Mouse (Mus musculus) macrophage (primary cell): ENCODE measurements around the gene Art4. TPM values are rescaled to one million over a fixed set of nuclear protein-coding genes. Genes with fewer than 3 reads are reported as not detected.

Source experiments
- H3K27ac ChIP-seq: fragments of 350-480 bp; formaldehyde crosslinking; 2 replicates; pipeline ENCODE4 v1.9.0; 2021
- H3K36me3 ChIP-seq: fragments of 350-480 bp; formaldehyde crosslinking; 2 replicates; pipeline ENCODE4 v1.9.0; 2021; ENCODE audit errors: inconsistent target
- H3K4me3 ChIP-seq: fragments of 350-480 bp; formaldehyde crosslinking; 2 replicates; pipeline ENCODE4 v1.9.0; 2021; ENCODE audit errors: inconsistent target
- H3K79me2 ChIP-seq: fragments of 350-480 bp; formaldehyde crosslinking; 2 replicates; pipeline ENCODE4 v1.9.0; 2021; ENCODE audit errors: inconsistent target
- WGBS: methylation state at CpG from one replicate; pipeline ENCODE4 v1.1.7; 2026; ENCODE audit warnings: inconsistent platforms; ENCODE audit not compliant: missing documents; 5-methylcytosine and 5-hydroxymethylcytosine counted together
- polyA plus RNA-seq: library from polyadenylated mRNA; stranded (reverse); fragments of 250-400 nt; gene quantifications from 3 replicates; pipeline ENCODE4 v1.2.4, GENCODE M21; 2018; ENCODE audit warnings: inconsistent platforms

Art4 gene
- polyA plus RNA-seq, 1 experiment from 2014 or later, result not detected

- Histone ChIP-seq H3K27ac (peak overlapping the region; percentile 92), H3K4me3 (peak overlapping the region; percentile 43), H3K36me3 (no peaks in the 10 kb centered on the region; the same call in 1 of the 2 replicates), H3K79me2 (peaks cover 21% of the 10 kb centered on the region)
- WGBS, result no CpG with 5 or more reads among the region's 1 CpGs
Measured at GRCm38 (mm10) chr6:136805409-136805775, 52.1 kb downstream of the Art4 start.

DNA sequence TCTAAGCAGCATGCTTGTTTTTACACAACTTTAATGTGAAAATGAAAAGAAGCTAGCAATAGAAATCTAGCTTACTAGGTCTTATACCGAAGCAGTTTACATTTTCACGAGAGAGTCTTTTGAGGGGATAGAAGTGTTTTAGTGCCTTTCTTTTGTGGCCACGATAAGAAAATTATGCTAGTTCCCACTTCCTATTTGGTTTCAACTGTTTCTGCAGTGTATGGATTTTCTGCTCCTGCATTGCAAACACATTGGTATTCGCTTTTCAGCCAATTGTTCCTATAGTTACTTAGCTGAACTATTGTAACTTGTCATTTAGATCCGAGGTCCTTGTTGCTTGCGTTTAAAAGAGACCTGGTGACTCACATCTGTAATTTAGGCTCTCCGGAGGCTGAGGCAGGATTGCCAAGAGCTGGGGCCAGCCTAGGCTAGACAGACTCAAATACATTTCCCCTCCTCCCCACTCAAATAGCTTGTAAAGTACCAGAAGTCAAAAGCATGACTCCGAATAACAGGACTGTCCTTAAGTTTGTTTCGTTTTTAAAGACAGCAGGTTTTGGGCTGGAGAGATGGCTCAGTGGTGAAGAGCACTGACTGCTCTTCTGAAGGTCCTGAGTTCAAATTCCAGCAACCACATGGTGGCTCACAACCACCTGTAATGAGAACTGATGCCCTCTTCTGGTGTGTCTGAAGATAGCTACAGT lies 52.7 kb downstream of the Art4 start:
- peak overlapping the region; percentile 92 for H3K27ac ChIP-seq
- H3K36me3 ChIP-seq, result no peaks in the 10 kb centered on the region
- WGBS, result 2% methylated on average over 9 of the region's 9 CpGs
- H3K79me2 ChIP-seq, result peaks cover 16% of the 10 kb centered on the region
- peak overlapping the region; percentile 43 for H3K4me3 ChIP-seq

DNA sequence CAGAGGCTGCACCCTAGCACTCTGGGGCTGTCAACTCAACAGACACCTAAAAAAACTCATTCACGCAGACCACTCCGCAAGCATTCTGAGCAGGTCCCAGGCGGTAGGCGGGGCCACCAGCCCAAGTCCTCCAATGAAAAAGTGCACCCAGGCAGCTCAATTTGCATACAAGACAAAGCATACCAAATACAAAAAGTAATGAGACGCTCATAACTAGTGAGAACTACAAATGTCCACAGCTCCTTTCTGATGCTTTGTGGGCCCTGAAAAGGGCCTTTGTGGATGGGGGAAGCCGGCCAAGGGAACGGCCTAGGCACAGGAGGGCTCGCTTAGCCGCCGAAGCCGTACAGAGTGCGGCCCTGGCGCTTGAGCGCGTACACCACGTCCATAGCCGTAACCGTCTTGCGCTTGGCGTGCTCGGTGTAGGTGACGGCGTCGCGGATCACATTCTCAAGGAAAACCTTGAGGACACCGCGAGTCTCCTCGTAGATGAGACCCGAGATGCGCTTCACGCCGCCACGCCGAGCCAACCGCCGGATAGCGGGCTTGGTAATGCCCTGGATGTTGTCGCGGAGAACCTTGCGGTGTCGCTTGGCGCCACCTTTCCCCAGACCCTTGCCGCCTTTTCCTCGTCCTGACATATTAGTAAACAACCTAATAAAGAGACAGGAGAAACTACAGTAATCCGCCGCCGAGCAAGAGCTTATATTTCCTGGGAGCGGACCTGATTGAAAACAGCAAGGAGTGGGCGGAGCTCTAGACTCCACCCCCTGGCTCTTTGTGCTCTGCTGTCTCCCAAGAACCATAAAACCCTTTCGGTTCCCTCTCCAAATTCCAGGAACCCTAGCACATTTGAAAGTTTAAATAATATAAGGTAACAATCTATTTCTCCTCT lies 53.5 kb downstream of the Art4 start, which contains the start of gene Hist4h4:
TSS of gene Hist4h4 (minus strand) at position 677 of the 895 bp plus-strand sequence.
- no peaks in the 10 kb centered on the region for H3K36me3 ChIP-seq
- under 1% methylated on average over 48 of the region's 50 CpGs for WGBS
- H3K27ac ChIP-seq, result peak within 1 kb of the TSS; percentile 92
- peak within 1 kb of the TSS; percentile 43 for H3K4me3 ChIP-seq
- peaks cover 7% of the 10 kb centered on the region for H3K79me2 ChIP-seq

DNA sequence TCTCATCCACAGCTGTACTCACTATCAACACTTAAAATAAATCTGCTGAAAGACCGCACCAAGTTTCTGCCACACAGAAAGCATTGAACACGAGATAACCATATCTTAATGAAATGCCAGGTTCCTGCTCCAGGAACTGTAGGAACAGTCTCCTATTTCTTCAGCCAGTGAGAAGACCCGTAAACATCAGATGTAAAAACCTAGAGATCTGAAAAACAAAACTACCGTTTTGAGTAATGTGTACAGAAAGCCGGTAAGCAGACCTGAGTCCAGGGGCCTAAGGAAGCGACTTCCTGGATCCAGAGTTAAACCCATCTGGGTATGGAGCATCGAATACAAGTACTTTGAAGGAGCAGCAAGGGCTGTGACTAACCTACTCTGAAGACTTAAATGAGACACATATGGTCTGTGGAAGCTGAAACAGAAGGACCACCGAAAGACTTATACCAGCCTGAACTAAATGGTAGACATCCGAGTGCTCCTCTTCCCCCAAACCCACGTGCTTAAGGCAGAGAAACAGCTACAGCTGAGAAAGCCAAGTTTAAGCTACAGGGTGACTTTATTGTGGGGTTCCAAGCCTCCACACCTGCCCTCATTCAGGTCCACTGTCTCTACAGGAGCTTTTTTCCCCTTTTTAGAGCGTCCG lies 54.3 kb downstream of the Art4 start:
- Histone ChIP-seq H3K27ac (peak overlapping the region; percentile 92), H3K79me2 (no peaks in the 10 kb centered on the region), H3K4me3 (peak overlapping the region; percentile 43), H3K36me3 (no peaks in the 10 kb centered on the region)
- 22% methylated on average over 12 of the region's 12 CpGs for WGBS

- H3K27ac ChIP-seq, result no peak overlapping the region
- H3K79me2 ChIP-seq, result no peaks in the 10 kb centered on the region
- no peaks in the 10 kb centered on the region for H3K36me3 ChIP-seq
- H3K4me3 ChIP-seq, result no peak overlapping the region
- 90% methylated on average over 6 of the region's 6 CpGs for WGBS
Measured at GRCm38 (mm10) chr6:136801274-136801673, 56.3 kb downstream of the Art4 start.

DNA sequence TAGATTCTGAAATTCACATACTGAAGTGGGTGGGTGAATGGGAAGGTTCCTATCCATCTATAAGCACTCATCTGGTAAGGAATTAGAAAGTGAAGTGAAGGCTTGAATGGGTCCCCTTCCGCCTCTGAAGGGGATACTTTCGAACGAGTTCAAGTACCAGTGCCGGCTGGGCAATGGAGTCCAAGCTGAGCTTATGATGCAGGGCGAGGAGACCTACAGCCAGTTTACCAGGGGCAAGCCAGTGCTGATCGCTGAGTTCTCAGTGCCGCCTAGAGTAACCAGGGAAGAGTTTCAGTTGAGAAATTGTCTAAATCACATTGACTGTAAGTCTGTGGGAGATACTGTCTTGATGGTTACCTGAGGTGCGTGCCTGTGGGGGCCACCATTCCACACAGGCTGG lies 56.8 kb downstream of the Art4 start:
- Histone ChIP-seq H3K36me3 (no peaks in the 10 kb centered on the region), H3K4me3 (no peak overlapping the region), H3K79me2 (no peaks in the 10 kb centered on the region), H3K27ac (no peak overlapping the region)
- WGBS, result 94% methylated on average over 8 of the region's 8 CpGs

Other genes with a start within 250 kb of the Art4 start
- gene Plbd1, start 195.8 kb downstream of the Art4 start, polyA plus RNA-seq, result 1.4 to 4.8 TPM (median 4.0 TPM) in 3 replicates
- not detected in 3 replicates for gene Gucy2c, start 76.0 kb downstream of the Art4 start, polyA plus RNA-seq
- gene Hist4h4, start 53.3 kb downstream of the Art4 start, polyA plus RNA-seq, result 0.07 TPM in 1 of 3 replicates, not detected in the others
- gene H2afj, start 49.5 kb downstream of the Art4 start, polyA plus RNA-seq, result 13.7 to 65.7 TPM (median 49.0 TPM) in 3 replicates
- 1.6 to 2.4 TPM (median 1.8 TPM) in 3 replicates for gene BC049715, start 30.1 kb downstream of the Art4 start, polyA plus RNA-seq
- gene Wbp11, start 29.5 kb downstream of the Art4 start, polyA plus RNA-seq, result 55.5 to 198 TPM (median 71.9 TPM) in 3 replicates
- gene Smco3, start 22.3 kb downstream of the Art4 start, polyA plus RNA-seq, result 0.19 to 0.33 TPM (median 0.20 TPM) in 3 replicates
- gene Mgp, start 18.1 kb upstream of the Art4 start, polyA plus RNA-seq, result not detected in 3 replicates
- 0.27 TPM in 1 of 3 replicates, not detected in the others for gene Erp27, start 64.4 kb upstream of the Art4 start, polyA plus RNA-seq
- gene Pde6h, start 66.1 kb upstream of the Art4 start, polyA plus RNA-seq, result 0.10 to 0.50 TPM in 2 of 3 replicates, not detected in the other
- 620 to 1,090 TPM (median 743 TPM) in 3 replicates for gene Arhgdib, start 84.2 kb upstream of the Art4 start, polyA plus RNA-seq